In genomic region chr1:60658383-60658782, GRCm38 (mm10) we compare ENCODE assay signal across 24 mouse cellular contexts. TPM values are rescaled to one million over a fixed set of nuclear protein-coding genes. Genes with fewer than 3 reads are reported as not detected.
DNase-seq lines count a peak whose midpoint lies in the region; ATAC-seq and TF ChIP-seq lines count a peak whose summit lies in the region.
"Had no signal": no experiment of that assay in that cellular context is flagged by ENCODE, and none has a peak within 500 bp of the region (broad histone marks: within the 10 kb centered on the region; RNA-seq: fewer than 3 reads in every experiment).

No protein-coding gene starts in this region.

- 0 out of 2 replicates have a peak overlapping the region, but pooled peaks have one; percentile 12 for H3K27ac ChIP-seq in gastrocnemius, adult 2 months
- H3K27ac ChIP-seq in liver, postnatal 0 days (ENCODE audit: low read depth): 0 out of 2 replicates have a peak overlapping the region, but pooled peaks have one; percentile 64
- no peak overlapping the region for H3K27ac ChIP-seq in liver, embryonic 11.5 days (ENCODE audit: low read depth, low read length)
- no peak overlapping the region for H3K27ac ChIP-seq in intestine, embryonic 15.5 days
- H3K27ac ChIP-seq in stomach, postnatal 0 days (replicated peaks): no peak overlapping the region
- H3K27ac ChIP-seq: embryonic facial prominence, embryonic 13.5 days; heart, embryonic 15.5 days; layer of hippocampus, adult 2 months; midbrain, embryonic 12.5 days had no signal

- H3K4me1 ChIP-seq in liver, postnatal 0 days (ENCODE audit: insufficient read depth): peaks cover 23% of the 10 kb centered on the region
- peaks cover 8% of the 10 kb centered on the region; the same call in 1 of the 2 replicates for H3K4me1 ChIP-seq in liver, embryonic 11.5 days (replicated peaks; ENCODE audit: control insufficient read depth, insufficient read depth, low read length)
- H3K4me1 ChIP-seq in intestine, embryonic 15.5 days (replicated peaks): peaks cover 11% of the 10 kb centered on the region
- peaks cover 3% of the 10 kb centered on the region; the same call in 1 of the 2 replicates for H3K4me1 ChIP-seq in stomach, postnatal 0 days (replicated peaks; ENCODE audit: control insufficient read depth, insufficient read depth)
- H3K4me1 ChIP-seq: embryonic facial prominence, embryonic 13.5 days; midbrain, embryonic 12.5 days had no signal

- H3K9me3 ChIP-seq in liver, postnatal 0 days (ENCODE audit: low read length): no peaks in the 10 kb centered on the region
- H3K9me3 ChIP-seq in liver, embryonic 11.5 days (ENCODE audit: control insufficient read depth, low read length): no peaks in the 10 kb centered on the region
- no peaks in the 10 kb centered on the region for H3K9me3 ChIP-seq in intestine, embryonic 15.5 days
- no peaks in the 10 kb centered on the region for H3K9me3 ChIP-seq in stomach, postnatal 0 days (ENCODE audit: control insufficient read depth, low read length)
- H3K9me3 ChIP-seq: embryonic facial prominence, embryonic 13.5 days; heart, embryonic 15.5 days; midbrain, embryonic 12.5 days had no signal

- no peak overlapping the region for H3K4me2 ChIP-seq in liver, postnatal 0 days (ENCODE audit: low read depth, low read length)
- no peak overlapping the region for H3K4me2 ChIP-seq in liver, embryonic 11.5 days
- H3K4me2 ChIP-seq in intestine, embryonic 15.5 days (replicated peaks): no peak overlapping the region
- no peak overlapping the region for H3K4me2 ChIP-seq in stomach, postnatal 0 days (replicated peaks; ENCODE audit: low read depth)
- H3K4me2 ChIP-seq: embryonic facial prominence, embryonic 13.5 days; heart, embryonic 15.5 days; midbrain, embryonic 12.5 days had no signal

- no peak for TF ChIP-seq EP300 in liver, postnatal 0 days (IDR thresholded peaks at IDR 0.05; ENCODE audit: low read depth)
- no peak for TF ChIP-seq EP300 in stomach, postnatal 0 days (optimal IDR thresholded peaks at IDR 0.05)

- 52% methylated on average over 4 of the region's 4 CpGs for WGBS in liver, postnatal 0 days (ENCODE audit: insufficient replicate concordance)
- 73% methylated on average over 4 of the region's 4 CpGs for WGBS in liver, embryonic 11.5 days
- 59% methylated on average over 4 of the region's 4 CpGs for WGBS in intestine, embryonic 15.5 days
- 60% methylated on average over 4 of the region's 4 CpGs for WGBS in stomach, postnatal 0 days

- ATAC-seq in liver, postnatal 0 days: no peak; the same call in 1 of the 2 replicates
- ATAC-seq in liver, embryonic 11.5 days (replicated peaks; ENCODE audit: low FRiP score): no peak
- ATAC-seq in intestine, embryonic 15.5 days: peak; percentile 57
- ATAC-seq in stomach, postnatal 0 days (ENCODE audit: low FRiP score, low TSS enrichment): peak; percentile 76
- ATAC-seq: forebrain, embryonic 14.5 days; hindbrain, embryonic 16.5 days had no signal

- H3K36me3 ChIP-seq in liver, postnatal 0 days (replicated peaks; ENCODE audit: insufficient read depth, low read length): no peaks in the 10 kb centered on the region
- H3K36me3 ChIP-seq in liver, embryonic 11.5 days (ENCODE audit: control insufficient read depth, insufficient read depth, low read length): no peaks in the 10 kb centered on the region
- no peaks in the 10 kb centered on the region for H3K36me3 ChIP-seq in intestine, embryonic 15.5 days
- no peaks in the 10 kb centered on the region for H3K36me3 ChIP-seq in stomach, postnatal 0 days (ENCODE audit: control insufficient read depth, insufficient read depth, low read length)
- H3K36me3 ChIP-seq: embryonic facial prominence, embryonic 13.5 days; heart, embryonic 15.5 days; midbrain, embryonic 12.5 days had no signal

- no peak for DNase-seq in gastrocnemius, adult 2 months
- DNase-seq in gastrocnemius, adult 18-20 months (ENCODE audit: low spot score): no peak
- no peak for DNase-seq in liver, postnatal 0 days
- DNase-seq in liver, embryonic 11.5 days (ENCODE audit: low spot score): no peak
- no peak for DNase-seq in stomach, postnatal 0 days (ENCODE audit: low spot score)
- no peak for DNase-seq in embryo, embryonic 9.5 days (ENCODE audit: extremely low spot score)
- DNase-seq in cerebellum, adult 11 months: no peak
- DNase-seq: adrenal gland, postnatal 25 days; cerebellum, adult 11-12 months; gastrocnemius, postnatal 10 days; kidney, adult 2 months; kidney, postnatal 10 days; lung, postnatal 14 days; right cerebral cortex, postnatal 14 days; spleen, adult 18-20 months; thymus, postnatal 14 days had no signal

- no peak overlapping the region for H3K9ac ChIP-seq in liver, postnatal 0 days (replicated peaks)
- no peak overlapping the region for H3K9ac ChIP-seq in liver, embryonic 11.5 days (ENCODE audit: low read depth, low read length)
- H3K9ac ChIP-seq in intestine, embryonic 15.5 days: no peak overlapping the region
- H3K9ac ChIP-seq in stomach, postnatal 0 days (ENCODE audit: low read length): no peak overlapping the region
- H3K9ac ChIP-seq: embryonic facial prominence, embryonic 13.5 days; heart, embryonic 15.5 days; midbrain, embryonic 12.5 days had no signal

- no peak overlapping the region for H3K4me3 ChIP-seq in gastrocnemius, adult 2 months
- no peak overlapping the region for H3K4me3 ChIP-seq in liver, postnatal 0 days (ENCODE audit: low read depth, low read length)
- H3K4me3 ChIP-seq in liver, embryonic 11.5 days (ENCODE audit: low read depth, low read length): no peak overlapping the region
- H3K4me3 ChIP-seq in intestine, embryonic 15.5 days (replicated peaks): no peak overlapping the region
- H3K4me3 ChIP-seq in stomach, postnatal 0 days (ENCODE audit: low read depth, low read length): no peak overlapping the region
- H3K4me3 ChIP-seq: embryonic facial prominence, embryonic 13.5 days; erythroblast, embryonic 14.5 days; heart, embryonic 15.5 days; layer of hippocampus, adult 2 months; midbrain, embryonic 12.5 days had no signal

- H3K27me3 ChIP-seq in liver, postnatal 0 days (ENCODE audit: insufficient read depth, low read length): no peaks in the 10 kb centered on the region
- no peaks in the 10 kb centered on the region for H3K27me3 ChIP-seq in liver, embryonic 11.5 days (replicated peaks; ENCODE audit: control insufficient read depth, insufficient read depth, low read length)
- no peaks in the 10 kb centered on the region for H3K27me3 ChIP-seq in intestine, embryonic 15.5 days (replicated peaks)
- H3K27me3 ChIP-seq in stomach, postnatal 0 days (ENCODE audit: control insufficient read depth, insufficient read depth, low read length): no peaks in the 10 kb centered on the region
- H3K27me3 ChIP-seq: embryonic facial prominence, embryonic 13.5 days; heart, embryonic 15.5 days; midbrain, embryonic 12.5 days had no signal

- intact Hi-C loops in gastrocnemius, adult 2 months (cut with DNase I): no loop called here

- no peak for TF ChIP-seq CTCF in gastrocnemius, adult 2 months (IDR thresholded peaks at IDR 0.05)
- no peak for TF ChIP-seq CTCF in liver, postnatal 0 days (IDR thresholded peaks at IDR 0.05; ENCODE audit: low read depth)
- TF ChIP-seq CTCF in stomach, postnatal 0 days (IDR thresholded peaks at IDR 0.05; ENCODE audit: low read depth): no peak

RNA-seq across cellular contexts. Expression of gene Cd28, which starts 58.2 kb away (rescaled TPM):
- total RNA-seq in gastrocnemius, adult 2 months (2021): 1 to 10 TPM; 2.8 to 4.8 TPM
- 1 to 10 TPM; 2.2 to 2.9 TPM for total RNA-seq in gastrocnemius, adult 18-20 months (2021)
- 0.05 and 0.07 TPM in 2 replicates for polyA plus RNA-seq in liver, postnatal 0 days (2015; fragmentation: Nextera tagmentation; extraction: Ambion mirVana)
- 0.15 and 0.25 TPM in 2 replicates for polyA plus RNA-seq in liver, embryonic 11.5 days (2014; fragmentation: Nextera tagmentation; extraction: Ambion mirVana)
- 0.15 and 0.25 TPM in 2 replicates for polyA plus RNA-seq in intestine, embryonic 15.5 days (2015; fragmentation: Nextera tagmentation; extraction: Ambion mirVana)
- polyA plus RNA-seq in stomach, postnatal 0 days (2015; fragmentation: Nextera tagmentation; extraction: Ambion mirVana): 0.06 and 0.18 TPM in 2 replicates

Comparison
In these comparisons a context has a peak if more than half of its experiments do, and no peak if none do; other contexts are left out.
1. H3K27ac ChIP-seq: peak in gastrocnemius, adult 2 months (single experiment) and liver, postnatal 0 days (single experiment); none in liver, embryonic 11.5 days (single experiment), intestine, embryonic 15.5 days (single experiment) and stomach, postnatal 0 days (single experiment).
2. ATAC-seq: peak in intestine, embryonic 15.5 days (single experiment) and stomach, postnatal 0 days (single experiment); none in liver, postnatal 0 days (single experiment) and liver, embryonic 11.5 days (single experiment).